Mouse (Mus musculus) heart, embryonic 11.5 days (tissue): ENCODE data around the gene Fignl1. TPM values are rescaled to one million over a fixed set of nuclear protein-coding genes. Genes with fewer than 3 reads are reported as not detected.
A peak's percentile ranks its signal among the peaks of the same experiment; 100 is the strongest.

Source experiments
- ATAC-seq: fragments of 200-750 bp; cut with Nextera tagmentation; replicated peaks from 2 replicates; pipeline ENCODE4 v1.8.0; 2017; ENCODE audit warnings: moderate library complexity; ENCODE audit not compliant: insufficient number of reproducible peaks, low FRiP score, low TSS enrichment
- H3K27ac ChIP-seq: fragments of 300-500 bp; sonication (generic); 2 replicates; pipeline ENCODE4 v1.5.1; 2014; ENCODE audit warnings: mild to moderate bottlenecking, low read depth, low read length
- H3K27me3 ChIP-seq: fragments of 300-500 bp; sonication (generic); 2 replicates; pipeline ENCODE4 v1.6.1; 2014; ENCODE audit warnings: mild to moderate bottlenecking, low read length, mixed read lengths; ENCODE audit not compliant: control insufficient read depth, insufficient read depth
- H3K36me3 ChIP-seq: fragments of 300-500 bp; sonication (generic); 2 replicates; pipeline ENCODE4 v1.6.1; 2014; ENCODE audit warnings: mild to moderate bottlenecking, low read length, moderate library complexity, mixed read lengths; ENCODE audit not compliant: control insufficient read depth, insufficient read depth
- H3K4me1 ChIP-seq: fragments of 300-500 bp; sonication (generic); 2 replicates; pipeline ENCODE4 v1.6.1; 2014; ENCODE audit warnings: low read length; ENCODE audit not compliant: control insufficient read depth, insufficient read depth
- H3K4me2 ChIP-seq: fragments of 300-500 bp; sonication (generic); 2 replicates; pipeline ENCODE4 v1.6.1; 2014; ENCODE audit warnings: mild to moderate bottlenecking, moderate library complexity
- H3K4me3 ChIP-seq: fragments of 300-500 bp; sonication (generic); 2 replicates; pipeline ENCODE4 v1.5.1; 2014; ENCODE audit warnings: low read depth, low read length
- H3K9ac ChIP-seq: fragments of 300-500 bp; sonication (generic); 2 replicates; pipeline ENCODE4 v1.6.1; 2014; ENCODE audit warnings: mild to moderate bottlenecking, low read depth, low read length, moderate library complexity
- H3K9me3 ChIP-seq: fragments of 300-500 bp; sonication (generic); replicated peaks from 2 replicates; pipeline ENCODE4 v1.6.1; 2016; ENCODE audit warnings: low read length; ENCODE audit not compliant: control insufficient read depth
- WGBS: fragments of 180-500 bp; shearing (Covaris S2); extraction: QIAGEN DNeasy Blood & Tissue Kit; methylation state at CpG from one replicate; pipeline ENCODE4 v1.1.7; 2014; ENCODE audit not compliant: insufficient replicate concordance; 5-methylcytosine and 5-hydroxymethylcytosine counted together
- polyA plus RNA-seq: library from polyadenylated mRNA; unstranded; fragments of >200 nt; fragmentation: Nextera tagmentation; extraction: Ambion mirVana; gene quantifications from 2 replicates; pipeline ENCODE4 v1.2.1, GENCODE M21; 2014

Gene Fignl1
- polyA plus RNA-seq, 1 experiment from 2014 or later: 73.1 TPM

- no peak overlapping the region for H3K4me2 ChIP-seq
- no peaks in the 10 kb centered on the region for H3K27me3 ChIP-seq
- no peak for ATAC-seq
- H3K36me3 ChIP-seq: peaks cover 7% of the 10 kb centered on the region
- 78% methylated on average over 1 of the region's 1 CpGs for WGBS
- H3K9ac ChIP-seq: no peak overlapping the region
- no peaks in the 10 kb centered on the region for H3K4me1 ChIP-seq
- H3K9me3 ChIP-seq: no peaks in the 10 kb centered on the region
- H3K27ac ChIP-seq: no peak overlapping the region
- no peak overlapping the region for H3K4me3 ChIP-seq
Observed at GRCm38 (mm10) chr11:11794626-11795025, 14.1 kb downstream of the Fignl1 start.

- Histone ChIP-seq H3K4me3 (no peak overlapping the region), H3K9ac (peak overlapping the region; percentile 59; the same call in 1 of the 2 replicates), H3K4me2 (peak overlapping the region; percentile 55), H3K27me3 (0 out of 2 replicates have a peak, but pooled peaks cover 2% of the 10 kb centered on the region), H3K27ac (no peak overlapping the region), H3K4me1 (peaks cover 2% of the 10 kb centered on the region; the same call in 1 of the 2 replicates), H3K9me3 (no peaks in the 10 kb centered on the region), H3K36me3 (no peaks in the 10 kb centered on the region)
- WGBS: under 1% methylated on average over 8 of the region's 8 CpGs
- peak; percentile 88 for ATAC-seq
Observed at GRCm38 (mm10) chr11:11788521-11788974, 20.2 kb downstream of the Fignl1 start.

DNA sequence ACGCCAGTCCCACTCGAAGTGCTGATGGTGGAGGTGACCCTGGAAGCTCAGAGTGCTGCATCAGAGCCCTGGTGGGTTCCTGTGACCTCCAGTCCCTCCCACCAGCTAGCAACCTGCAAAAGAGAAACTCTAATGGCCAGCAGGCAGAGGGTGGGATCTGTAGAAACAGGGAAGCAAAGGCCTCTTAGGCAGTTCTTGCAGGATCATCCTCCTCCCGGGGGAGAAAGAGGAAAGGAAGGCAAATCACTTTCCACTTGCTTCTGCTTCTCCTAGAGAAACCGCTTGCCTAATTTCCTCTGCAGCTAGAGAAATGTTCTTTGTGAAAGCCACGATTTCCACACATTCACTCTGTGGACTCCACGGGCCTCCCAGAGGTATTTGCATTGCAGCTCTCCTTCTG lies 23.3 kb downstream of the Fignl1 start:
- Histone ChIP-seq H3K4me3 (no peak overlapping the region), H3K4me2 (no peak overlapping the region), H3K36me3 (no peaks in the 10 kb centered on the region), H3K9ac (no peak overlapping the region), H3K9me3 (no peaks in the 10 kb centered on the region), H3K4me1 (peaks cover 2% of the 10 kb centered on the region; the same call in 1 of the 2 replicates), H3K27me3 (0 out of 2 replicates have a peak, but pooled peaks cover 2% of the 10 kb centered on the region), H3K27ac (no peak overlapping the region)
- ATAC-seq: no peak
- WGBS: 52% methylated on average over 6 of the region's 6 CpGs

- 0 out of 2 replicates have a peak, but pooled peaks cover 2% of the 10 kb centered on the region for H3K27me3 ChIP-seq
- H3K4me3 ChIP-seq: no peak overlapping the region
- no peak for ATAC-seq
- H3K9ac ChIP-seq: no peak overlapping the region
- 81% methylated on average over 8 of the region's 8 CpGs for WGBS
- no peak overlapping the region for H3K4me2 ChIP-seq
- no peak overlapping the region for H3K27ac ChIP-seq
- H3K4me1 ChIP-seq: no peaks in the 10 kb centered on the region
- H3K9me3 ChIP-seq: no peaks in the 10 kb centered on the region
- H3K36me3 ChIP-seq: no peaks in the 10 kb centered on the region
Observed at GRCm38 (mm10) chr11:11781728-11782127, 27.0 kb downstream of the Fignl1 start.

DNA sequence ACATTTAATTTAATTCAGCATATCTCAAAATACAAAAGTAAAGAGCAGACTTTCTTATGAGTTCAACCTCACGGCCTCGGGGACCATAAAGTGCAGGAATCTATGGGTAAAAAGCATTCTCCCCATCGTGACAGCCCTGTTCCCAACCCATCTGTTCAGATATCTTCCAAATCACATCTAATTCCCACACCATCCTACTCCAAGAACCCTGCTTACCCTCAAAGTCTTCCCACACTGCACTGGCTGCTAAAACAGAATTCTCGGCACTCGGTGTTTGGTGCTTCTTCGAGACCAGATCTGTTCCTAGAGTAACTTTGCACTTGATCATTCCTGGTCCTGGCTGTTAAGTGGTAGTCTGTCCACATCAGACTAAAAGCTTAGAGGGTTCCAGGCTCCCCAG lies 30.4 kb downstream of the Fignl1 start:
- WGBS: 85% methylated on average over 6 of the region's 6 CpGs
- no peak for ATAC-seq
- no peaks in the 10 kb centered on the region for H3K36me3 ChIP-seq
- no peaks in the 10 kb centered on the region for H3K27me3 ChIP-seq
- no peak overlapping the region for H3K27ac ChIP-seq
- no peak overlapping the region for H3K4me2 ChIP-seq
- no peak overlapping the region for H3K4me3 ChIP-seq
- H3K4me1 ChIP-seq: no peaks in the 10 kb centered on the region
- H3K9ac ChIP-seq: no peak overlapping the region
- no peaks in the 10 kb centered on the region for H3K9me3 ChIP-seq

DNA sequence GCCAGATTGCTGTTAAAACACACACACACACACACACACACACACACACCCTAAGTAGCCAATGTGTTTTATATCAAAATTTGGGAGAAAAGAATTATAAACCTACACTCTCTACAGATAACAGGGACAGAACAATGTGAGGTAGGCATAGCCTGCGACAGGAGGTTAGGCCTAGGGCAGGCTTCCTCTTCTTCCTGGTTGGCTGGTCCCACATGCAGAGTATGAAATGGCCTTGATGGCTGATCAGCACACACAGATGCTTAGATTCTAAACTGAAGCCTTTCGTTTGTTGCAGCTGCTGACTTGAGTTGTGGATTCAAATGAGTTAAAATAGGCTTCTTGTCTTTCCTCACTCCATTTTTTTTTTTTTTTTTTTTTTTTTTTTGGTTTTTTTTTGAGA lies 31.0 kb downstream of the Fignl1 start:
- WGBS: 79% methylated on average over 2 of the region's 2 CpGs
- no peak overlapping the region for H3K9ac ChIP-seq
- H3K9me3 ChIP-seq: no peaks in the 10 kb centered on the region
- no peaks in the 10 kb centered on the region for H3K27me3 ChIP-seq
- H3K4me3 ChIP-seq: no peak overlapping the region
- no peaks in the 10 kb centered on the region for H3K4me1 ChIP-seq
- H3K27ac ChIP-seq: no peak overlapping the region
- H3K36me3 ChIP-seq: no peaks in the 10 kb centered on the region
- H3K4me2 ChIP-seq: no peak overlapping the region
- ATAC-seq: no peak

DNA sequence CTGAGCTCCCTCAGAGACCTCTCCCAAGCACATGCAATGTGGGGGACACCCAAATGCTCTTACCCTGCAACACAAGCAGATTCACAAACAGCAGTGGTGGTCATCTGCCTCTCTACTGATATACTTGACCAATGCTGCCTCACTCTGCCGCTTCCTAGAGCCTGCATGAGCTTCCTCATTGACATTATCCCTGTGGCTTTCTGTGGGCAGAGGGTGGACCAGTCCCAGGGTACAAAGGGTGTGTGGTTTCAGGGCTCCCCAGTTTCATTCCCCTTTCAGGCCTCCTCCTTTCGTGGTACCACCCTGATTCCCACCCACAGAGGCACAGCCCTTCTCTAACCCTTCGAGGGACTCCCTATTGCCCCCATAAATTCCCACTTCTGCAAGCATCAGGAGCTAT lies 31.5 kb downstream of the Fignl1 start:
- ATAC-seq: no peak
- H3K27me3 ChIP-seq: no peaks in the 10 kb centered on the region
- no peaks in the 10 kb centered on the region for H3K4me1 ChIP-seq
- H3K9ac ChIP-seq: no peak overlapping the region
- no peak overlapping the region for H3K4me2 ChIP-seq
- no peak overlapping the region for H3K27ac ChIP-seq
- H3K9me3 ChIP-seq: no peaks in the 10 kb centered on the region
- no peaks in the 10 kb centered on the region for H3K36me3 ChIP-seq
- 69% methylated on average over 3 of the region's 3 CpGs for WGBS
- H3K4me3 ChIP-seq: no peak overlapping the region

DNA sequence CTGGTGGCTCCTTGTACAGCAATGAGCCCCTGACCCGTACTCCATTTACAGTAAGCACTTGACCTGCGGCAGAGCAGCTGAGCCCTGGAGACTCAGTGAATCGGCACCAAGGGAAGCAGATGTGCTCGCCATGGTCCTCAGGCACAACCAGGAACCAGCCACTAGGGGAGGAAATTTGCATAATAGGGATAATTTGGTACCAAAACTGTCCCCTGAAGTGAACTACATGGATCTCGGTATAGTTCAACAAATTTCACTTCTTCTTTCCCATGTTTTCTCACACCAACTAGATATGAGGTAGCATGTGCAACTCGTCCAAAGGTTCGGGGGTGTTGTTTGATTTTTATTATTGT lies 32.0 kb downstream of the Fignl1 start:
- 78% methylated on average over 7 of the region's 7 CpGs for WGBS

GRCm38 (mm10) chr11:11776071-11776821 lies 32.5 kb downstream of the Fignl1 start:
- H3K36me3 ChIP-seq: no peaks in the 10 kb centered on the region
- H3K4me2 ChIP-seq: no peak overlapping the region
- H3K9me3 ChIP-seq: no peaks in the 10 kb centered on the region
- no peak for ATAC-seq
- no peak overlapping the region for H3K9ac ChIP-seq
- H3K4me1 ChIP-seq: no peaks in the 10 kb centered on the region
- H3K27ac ChIP-seq: no peak overlapping the region
- 68% methylated on average over 4 of the region's 4 CpGs for WGBS
- no peak overlapping the region for H3K4me3 ChIP-seq
- no peaks in the 10 kb centered on the region for H3K27me3 ChIP-seq

More for the DNA sequence above, 32.0 kb downstream of the Fignl1 start:
- H3K9me3 ChIP-seq: no peaks in the 10 kb centered on the region
- H3K27me3 ChIP-seq: no peaks in the 10 kb centered on the region
- no peaks in the 10 kb centered on the region for H3K36me3 ChIP-seq
- ATAC-seq: no peak
- no peak overlapping the region for H3K27ac ChIP-seq
- H3K4me2 ChIP-seq: no peak overlapping the region
- H3K4me3 ChIP-seq: no peak overlapping the region
- no peaks in the 10 kb centered on the region for H3K4me1 ChIP-seq
- no peak overlapping the region for H3K9ac ChIP-seq
